Mouse (Mus musculus) ES-Bruce4 (cell line): ENCODE results near the gene Apoc1. TPM values are rescaled to one million over a fixed set of nuclear protein-coding genes. Genes with fewer than 3 reads are reported as not detected.

Source experiments
- H3K27ac ChIP-seq: 2 replicates; pipeline ENCODE4 v1.5.1; 2012; ENCODE audit warnings: low read length, inconsistent platforms; ENCODE audit not compliant: insufficient read depth
- H3K27me3 ChIP-seq: 2 replicates; pipeline ENCODE4 v1.6.1; 2012; ENCODE audit warnings: mild to moderate bottlenecking, low read length, inconsistent platforms; ENCODE audit not compliant: control insufficient read depth, poor library complexity, insufficient read depth, severe bottlenecking
- H3K36me3 ChIP-seq: 2 replicates; pipeline ENCODE4 v1.6.1; 2012; ENCODE audit warnings: inconsistent platforms, mild to moderate bottlenecking, low read length, moderate library complexity; ENCODE audit not compliant: control insufficient read depth, poor library complexity, insufficient read depth, severe bottlenecking
- H3K4me1 ChIP-seq: one replicate; pipeline ENCODE4 v1.8.1; 2011; ENCODE audit warnings: low read length; ENCODE audit not compliant: control insufficient read depth, insufficient read depth
- H3K4me3 ChIP-seq: 2 replicates; pipeline ENCODE4 v1.5.1; 2011; ENCODE audit warnings: low read depth, mild to moderate bottlenecking, low read length
- H3K9ac ChIP-seq: 2 replicates; pipeline ENCODE4 v1.6.1; 2012; ENCODE audit warnings: low read depth, mild to moderate bottlenecking, inconsistent platforms; ENCODE audit not compliant: poor library complexity, severe bottlenecking
- H3K9me3 ChIP-seq: replicated peaks from 2 replicates; pipeline ENCODE4 v1.6.1; 2012; ENCODE audit warnings: mild to moderate bottlenecking, low read length, inconsistent platforms; ENCODE audit not compliant: control insufficient read depth, poor library complexity, insufficient read depth, severe bottlenecking
- CTCF ChIP-seq: IDR thresholded peaks from one replicate; pipeline ENCODE4 v1.8.1; 2011; ENCODE audit warnings: low read depth, low read length
- EP300 ChIP-seq: IDR thresholded peaks from 2 replicates; pipeline ENCODE4 v1.6.1; 2011; ENCODE audit warnings: low read depth, low read length; ENCODE audit not compliant: insufficient read depth
- POLR2A ChIP-seq: IDR thresholded peaks from one replicate; pipeline ENCODE4 v1.8.1; 2011; ENCODE audit warnings: low read length; ENCODE audit not compliant: insufficient read depth
- polyA plus RNA-seq: library from polyadenylated mRNA; stranded (reverse); fragments of >200 nt; gene quantifications from 2 replicates; pipeline ENCODE4 v1.2.4, GENCODE M21; 2011; ENCODE audit warnings: low read depth; ENCODE audit not compliant: missing spikeins, insufficient read depth, insufficient read length

Gene Apoc1
- polyA plus RNA-seq, 1 experiment = 93.2 TPM

- no peak overlapping the region for H3K4me3 ChIP-seq
- no peaks in the 10 kb centered on the region for H3K27me3 ChIP-seq
- H3K4me1 ChIP-seq = no peaks in the 10 kb centered on the region
- H3K27ac ChIP-seq = no peak overlapping the region; the same call in 1 of the 2 replicates
- no peak overlapping the region for H3K9ac ChIP-seq
- H3K36me3 ChIP-seq = peaks cover 8% of the 10 kb centered on the region
- TF ChIP-seq EP300 = no peak
- no peak for TF ChIP-seq POLR2A
- no peak for TF ChIP-seq CTCF
- no peaks in the 10 kb centered on the region for H3K9me3 ChIP-seq
These were observed 41.2 kb downstream of the Apoc1 start for GRCm38 (mm10) chr7:19651063-19651786.

GRCm38 (mm10) chr7:19641223-19641622 is 51.2 kb downstream of the Apoc1 start:
- peak overlapping the region; percentile 30; the same call in 1 of the 2 replicates for H3K27ac ChIP-seq
- TF ChIP-seq CTCF (no peak), POLR2A (no peak), EP300 (no peak)
- no peaks in the 10 kb centered on the region for H3K4me1 ChIP-seq
- H3K27me3 ChIP-seq = no peaks in the 10 kb centered on the region
- H3K9me3 ChIP-seq = no peaks in the 10 kb centered on the region
- H3K36me3 ChIP-seq = peaks cover 35% of the 10 kb centered on the region
- H3K9ac ChIP-seq = no peak overlapping the region
- H3K4me3 ChIP-seq = no peak overlapping the region

Other genes starting within 250 kb of the Apoc1 start
- 33.1 and 33.3 TPM in 2 replicates for gene Mark4, start 233.8 kb downstream of the Apoc1 start, polyA plus RNA-seq
- gene Exoc3l2, start 229.3 kb downstream of the Apoc1 start, polyA plus RNA-seq = 3.0 and 3.8 TPM in 2 replicates
- 5.7 and 6.9 TPM in 2 replicates for gene Bloc1s3, start 184.3 kb downstream of the Apoc1 start, polyA plus RNA-seq
- 23.5 and 33.6 TPM in 2 replicates for gene Trappc6a, start 184.3 kb downstream of the Apoc1 start, polyA plus RNA-seq
- 0.23 and 0.34 TPM in 2 replicates for gene Nkpd1, start 174.8 kb downstream of the Apoc1 start, polyA plus RNA-seq
- gene Ppp1r37, start 129.6 kb downstream of the Apoc1 start, polyA plus RNA-seq = 16.1 and 19.1 TPM in 2 replicates
- gene Zfp296, start 115.4 kb downstream of the Apoc1 start, polyA plus RNA-seq = 21.5 and 23.5 TPM in 2 replicates
- 25.2 and 30.5 TPM in 2 replicates for gene Gemin7, start 115.1 kb downstream of the Apoc1 start, polyA plus RNA-seq
- gene Clasrp, start 88.2 kb downstream of the Apoc1 start, polyA plus RNA-seq = 52.3 and 57.4 TPM in 2 replicates
- 11.7 and 11.9 TPM in 2 replicates for gene Relb, start 63.2 kb downstream of the Apoc1 start, polyA plus RNA-seq
- 49.6 and 52.7 TPM in 2 replicates for gene Clptm1, start 27.6 kb downstream of the Apoc1 start, polyA plus RNA-seq
- gene Apoc2, start 14.7 kb downstream of the Apoc1 start, polyA plus RNA-seq = 1.2 TPM in 1 of 2 replicates, not detected in the other
- not detected in 2 replicates for gene Gm44805, start 11.2 kb downstream of the Apoc1 start, polyA plus RNA-seq
- 1.1 TPM in 1 of 2 replicates, not detected in the other for gene Apoc4, start 11.2 kb downstream of the Apoc1 start, polyA plus RNA-seq
- gene Apoe, start 6.5 kb upstream of the Apoc1 start, polyA plus RNA-seq = 1,030 and 1,048 TPM in 2 replicates
- gene Tomm40, start 22.8 kb upstream of the Apoc1 start, polyA plus RNA-seq = 68.2 TPM in 2 replicates
- gene Nectin2, start 57.8 kb upstream of the Apoc1 start, polyA plus RNA-seq = 86.7 and 97.9 TPM in 2 replicates
- 138 and 154 TPM in 2 replicates for gene Bcam, start 78.4 kb upstream of the Apoc1 start, polyA plus RNA-seq
- 17.1 and 23.2 TPM in 2 replicates for gene Cblc, start 104.1 kb upstream of the Apoc1 start, polyA plus RNA-seq
- 17.3 and 27.3 TPM in 2 replicates for gene Bcl3, start 130.1 kb upstream of the Apoc1 start, polyA plus RNA-seq
- gene Gm19345, start 159.3 kb upstream of the Apoc1 start, polyA plus RNA-seq = 0.82 and 1.1 TPM in 2 replicates
- not detected in 2 replicates for gene Ceacam16, start 168.6 kb upstream of the Apoc1 start, polyA plus RNA-seq
- gene Ceacam19, start 195.3 kb upstream of the Apoc1 start, polyA plus RNA-seq = not detected in 2 replicates
- gene Pvr, start 228.5 kb upstream of the Apoc1 start, polyA plus RNA-seq = 63.5 and 68.1 TPM in 2 replicates